Mouse (Mus musculus): ENCODE measurements around the gene Pold4.

DNA sequence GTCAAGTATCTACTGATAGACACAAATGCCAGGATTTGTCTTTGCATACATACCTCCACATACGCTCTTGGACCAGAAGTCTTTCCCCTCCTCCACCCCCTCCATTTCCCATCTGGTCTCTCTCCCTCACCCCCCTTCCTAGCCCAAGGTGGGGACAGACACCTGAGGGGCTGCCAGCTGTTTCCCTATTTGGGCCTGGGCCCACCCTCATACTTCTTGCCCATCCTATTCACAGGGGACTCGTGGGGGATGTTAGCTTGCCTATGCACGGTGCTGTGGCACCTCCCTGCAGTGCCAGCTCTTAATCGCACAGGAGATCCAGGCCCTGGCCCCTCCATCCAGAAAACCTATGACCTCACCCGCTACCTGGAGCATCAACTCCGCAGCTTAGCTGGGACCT is 11.8 kb upstream of the Pold4 start:
- TF ChIP-seq CTCF (IDR thresholded peaks at IDR 0.05; ENCODE audit: borderline replicate concordance, insufficient read depth, low read depth, low read length) (no peak), POLR2A (IDR thresholded peaks at IDR 0.05; ENCODE audit: borderline replicate concordance, insufficient read depth, low read length) (no peak)

All from cerebellum, adult 2 months (tissue).